Mouse (Mus musculus): Measurements from ENCODE around the gene Mif4gd.
A peak's percentile ranks its signal among the peaks of the same experiment; 100 is the strongest.

- TF ChIP-seq CTCF (IDR thresholded peaks at IDR 0.05), result no peak
- peak; percentile 29; the same call in 1 of the 2 replicates for TF ChIP-seq EP300 (IDR thresholded peaks at IDR 0.05)
These were observed 27.1 kb downstream of the Mif4gd start for GRCm38 (mm10) chr11:115585573-115586100.
